Mouse (Mus musculus) G1E (cell line): ENCODE measurements around the gene Hoxa7. TPM values are rescaled to one million over a fixed set of nuclear protein-coding genes. Genes with fewer than 3 reads are reported as not detected.

Experiments
- ATAC-seq: 2 replicates; pipeline ENCODE4 v1.8.0; 2016; ENCODE audit warnings: mild to moderate bottlenecking; ENCODE audit not compliant: insufficient number of reproducible peaks, poor library complexity, low FRiP score, severe bottlenecking; ENCODE audit errors: extremely low read depth
- DNase-seq: peaks from one replicate; pipeline ENCODE4 v3.0.0; 2012; ENCODE audit warnings: low spot score
- H3K27me3 ChIP-seq: 2 replicates; pipeline ENCODE4 v1.6.1; 2012; ENCODE audit warnings: mild to moderate bottlenecking, low read length, inconsistent platforms; ENCODE audit not compliant: insufficient read depth
- H3K36me3 ChIP-seq: replicated peaks from 2 replicates; pipeline ENCODE3; 2012; ENCODE audit warnings: mild to moderate bottlenecking, inconsistent platforms
- H3K4me1 ChIP-seq: 2 replicates; pipeline ENCODE4 v1.6.1; 2012; ENCODE audit warnings: low read depth, low read length, inconsistent platforms, mixed read lengths; ENCODE audit not compliant: insufficient read depth
- H3K4me3 ChIP-seq: 2 replicates; pipeline ENCODE4 v1.5.1; 2012; ENCODE audit warnings: low read depth, mild to moderate bottlenecking, inconsistent platforms, low read length, moderate library complexity, mixed read lengths
- H3K9me3 ChIP-seq: replicated peaks from 2 replicates; pipeline ENCODE4 v1.6.1; 2012; ENCODE audit warnings: inconsistent platforms
- CTCF ChIP-seq: IDR thresholded peaks from 2 replicates; pipeline ENCODE4 v1.5.1; 2012; ENCODE audit warnings: low read depth, low read length, inconsistent platforms, mixed read lengths
- GATA1 ChIP-seq: IDR thresholded peaks from 2 replicates; pipeline ENCODE4 v1.6.1; 2012; ENCODE audit warnings: borderline replicate concordance, low read length, inconsistent platforms, mixed read lengths
- GATA2 ChIP-seq: IDR thresholded peaks from 2 replicates; pipeline ENCODE4 v1.6.1; 2012; ENCODE audit warnings: low read depth, low read length, inconsistent platforms, borderline replicate concordance
- POLR2AphosphoS5 ChIP-seq: IDR thresholded peaks from 2 replicates; pipeline ENCODE4 v1.6.1; 2012; ENCODE audit warnings: low read depth, low read length, inconsistent platforms; ENCODE audit not compliant: insufficient replicate concordance
- TAL1 ChIP-seq: conservative IDR thresholded peaks from 2 replicates; pipeline ENCODE4 v1.6.1; 2012; ENCODE audit warnings: low read depth, low read length, inconsistent platforms, mixed read lengths
- polyA plus RNA-seq: library from polyadenylated mRNA; stranded (reverse); fragments of >175 nt; gene quantifications from 2 replicates; pipeline ENCODE4 v1.2.3, GENCODE M21; 2012
- total RNA-seq, 2 experiments: library from RNA; stranded (forward) in 1 of 2; stranded (reverse) in 1 of 2; fragments of 200-1000 nt in 1 of 2; fragments of >200 nt in 1 of 2; fragmentation: Nextera tagmentation in 1 of 2; gene quantifications; 2 replicates each; pipeline ENCODE4 v1.2.3; 2014 to 2017

Hoxa7 gene
- total and polyA plus RNA-seq, 3 experiments, result 0.11 to 0.66 TPM; not detected in 1

DNA sequence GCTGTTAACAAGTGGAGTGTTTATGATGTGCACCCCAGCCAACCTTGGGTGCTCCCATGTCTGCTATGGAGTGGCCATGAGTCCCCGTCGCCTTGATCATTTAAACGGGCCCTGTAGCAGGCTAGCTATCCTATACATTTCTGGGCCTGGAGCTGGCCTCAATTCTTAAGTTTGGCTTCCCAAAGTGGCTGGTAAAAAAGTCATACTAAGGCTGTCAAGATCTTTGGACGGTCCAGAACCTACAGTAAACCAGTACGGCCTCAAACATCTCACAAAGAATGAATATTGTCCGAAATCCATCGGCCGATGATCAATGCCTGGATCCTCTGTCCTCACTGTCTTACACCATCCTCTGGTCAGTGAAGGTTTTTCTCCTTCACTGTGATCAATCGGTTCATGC is 13.6 kb upstream of the Hoxa7 start:
- H3K27me3 ChIP-seq, result peaks cover 49% of the 10 kb centered on the region

DNA sequence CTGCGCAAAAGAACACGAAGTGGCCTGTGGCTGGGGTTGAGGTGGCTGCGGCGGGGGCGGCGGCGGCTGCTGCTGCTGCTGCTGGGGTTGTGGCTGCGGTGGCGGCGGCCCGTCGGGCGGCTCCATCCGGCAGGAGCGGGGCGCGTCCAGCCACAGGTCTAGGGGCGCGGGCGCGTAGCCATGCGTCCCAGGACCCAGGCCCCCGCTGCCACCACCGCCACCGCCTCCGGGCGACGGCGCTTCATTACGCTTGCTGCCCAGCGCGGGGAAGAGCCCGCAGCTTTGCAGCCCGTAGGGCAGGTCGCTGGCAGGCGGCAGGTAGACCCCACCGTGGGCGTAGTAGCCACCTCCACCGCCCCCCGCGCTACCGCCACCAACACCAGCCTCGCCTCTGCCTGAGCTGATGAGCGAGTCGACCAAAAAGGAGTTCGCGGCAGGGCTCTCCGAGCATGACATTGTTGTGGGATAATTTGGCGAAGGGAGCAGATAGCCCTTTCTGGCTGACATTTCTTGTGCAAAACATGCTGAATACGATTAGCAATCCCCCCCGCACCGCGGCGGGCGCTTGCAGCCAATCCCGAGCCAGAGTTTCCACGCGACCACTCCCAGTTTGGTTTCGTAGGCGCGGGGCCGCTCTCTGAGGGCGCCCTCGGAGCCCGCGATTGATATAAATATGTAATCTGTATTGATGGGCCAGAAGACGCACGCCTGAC is 12.9 kb upstream of the Hoxa7 start:
- H3K27me3 ChIP-seq, result peaks cover 50% of the 10 kb centered on the region
- peaks cover 12% of the 10 kb centered on the region for H3K9me3 ChIP-seq
- no peak for ATAC-seq
- TF ChIP-seq POLR2AphosphoS5 (no peak), GATA1 (no peak), CTCF (no peak), TAL1 (no peak), GATA2 (no peak)
- no peaks in the 10 kb centered on the region for H3K4me1 ChIP-seq
- no peaks in the 10 kb centered on the region for H3K36me3 ChIP-seq
- no peak for DNase-seq
- H3K4me3 ChIP-seq, result no peak overlapping the region

More for the DNA sequence above, 13.6 kb upstream of the Hoxa7 start:
- TF ChIP-seq CTCF (no peak), POLR2AphosphoS5 (no peak), GATA2 (no peak), TAL1 (no peak), GATA1 (no peak)
- Histone ChIP-seq H3K4me1 (no peaks in the 10 kb centered on the region), H3K36me3 (no peaks in the 10 kb centered on the region), H3K4me3 (no peak overlapping the region), H3K9me3 (peaks cover 12% of the 10 kb centered on the region)
- DNase-seq (no peak), ATAC-seq (no peak)

DNA sequence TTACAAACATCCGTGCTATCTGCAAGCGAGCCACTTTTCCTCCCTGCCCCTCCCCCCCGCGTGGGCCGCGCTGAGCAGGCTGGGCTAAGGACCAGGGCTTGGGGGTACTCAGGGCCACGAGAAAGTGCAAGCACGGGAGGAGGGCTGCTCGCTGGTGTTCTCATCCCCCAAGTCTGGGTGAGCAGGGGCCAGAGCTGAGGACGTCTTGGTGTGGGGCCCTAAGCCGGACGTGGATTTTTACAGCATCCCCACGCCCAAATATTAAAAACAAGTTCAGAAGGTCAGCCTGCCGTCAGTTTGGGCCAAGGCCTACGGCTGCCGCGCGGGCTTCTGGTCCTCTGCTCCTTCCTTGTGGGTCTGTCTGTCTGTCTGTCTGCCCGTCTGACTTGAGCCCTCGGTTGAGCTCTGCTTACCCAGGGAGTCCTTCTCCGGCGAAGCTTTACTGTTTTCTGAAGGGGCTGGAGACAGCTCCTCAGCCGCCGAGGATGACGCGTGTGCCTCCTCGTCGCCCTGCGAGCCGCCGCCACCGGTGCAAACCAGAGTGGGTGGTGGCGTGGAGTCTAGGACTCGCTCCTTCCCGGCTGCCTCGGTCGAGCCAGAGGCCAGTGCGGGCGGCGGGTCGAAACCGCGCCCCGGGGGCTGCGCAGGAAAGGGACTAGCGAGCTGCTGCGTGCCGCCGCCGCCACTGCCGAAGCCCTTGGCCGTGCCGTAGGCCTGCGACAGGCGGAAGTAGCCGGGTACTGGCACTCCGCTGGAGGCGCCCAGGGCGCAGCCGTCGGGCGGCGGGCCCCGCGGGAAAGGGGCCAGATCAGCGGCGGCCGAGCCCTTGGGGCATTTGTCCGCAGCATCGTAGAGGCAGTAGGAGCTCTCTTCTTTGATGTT is 12.1 kb upstream of the Hoxa7 start:
- DNase-seq, result no peak
- ATAC-seq, result no peak
- Histone ChIP-seq H3K27me3 (peaks cover 55% of the 10 kb centered on the region), H3K4me1 (no peaks in the 10 kb centered on the region), H3K9me3 (peaks cover 12% of the 10 kb centered on the region), H3K36me3 (no peaks in the 10 kb centered on the region), H3K4me3 (no peak overlapping the region)
- TF ChIP-seq POLR2AphosphoS5 (no peak), CTCF (no peak), TAL1 (no peak), GATA2 (no peak), GATA1 (no peak)

DNA sequence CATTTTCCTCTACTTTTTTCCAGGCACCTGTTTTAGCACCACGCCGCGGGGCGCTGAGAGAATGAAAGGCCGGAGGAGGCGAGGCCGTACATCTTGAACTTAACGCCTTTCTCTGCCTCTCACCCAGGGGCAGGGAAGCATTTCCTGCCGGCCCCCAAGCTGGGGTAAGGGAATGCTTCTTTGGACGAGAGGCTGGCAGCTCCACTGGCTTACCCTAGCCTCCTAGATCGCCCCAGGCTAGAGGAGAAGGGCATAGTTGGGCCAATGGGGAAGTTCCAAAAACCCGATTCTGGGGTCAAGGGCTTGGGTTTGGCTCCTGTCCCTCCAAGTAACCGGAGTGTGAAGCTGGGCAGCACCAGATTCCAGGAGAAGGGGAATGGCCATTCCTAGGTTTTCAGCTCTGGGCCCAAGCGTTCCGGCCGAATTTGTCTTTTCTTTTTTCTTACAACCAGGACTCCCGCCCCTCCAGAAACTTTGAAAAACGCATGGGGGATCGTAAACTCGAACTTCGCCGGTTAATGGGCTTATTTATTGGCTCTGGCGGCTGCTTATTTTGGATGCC is 11.4 kb upstream of the Hoxa7 start:
- Histone ChIP-seq H3K27me3 (peaks cover 56% of the 10 kb centered on the region), H3K9me3 (peaks cover 12% of the 10 kb centered on the region), H3K4me3 (no peak overlapping the region), H3K4me1 (no peaks in the 10 kb centered on the region), H3K36me3 (no peaks in the 10 kb centered on the region)
- DNase-seq (no peak), ATAC-seq (no peak)
- TF ChIP-seq GATA2, result no peak
- no peak for TF ChIP-seq TAL1
- TF ChIP-seq CTCF, result no peak

DNA sequence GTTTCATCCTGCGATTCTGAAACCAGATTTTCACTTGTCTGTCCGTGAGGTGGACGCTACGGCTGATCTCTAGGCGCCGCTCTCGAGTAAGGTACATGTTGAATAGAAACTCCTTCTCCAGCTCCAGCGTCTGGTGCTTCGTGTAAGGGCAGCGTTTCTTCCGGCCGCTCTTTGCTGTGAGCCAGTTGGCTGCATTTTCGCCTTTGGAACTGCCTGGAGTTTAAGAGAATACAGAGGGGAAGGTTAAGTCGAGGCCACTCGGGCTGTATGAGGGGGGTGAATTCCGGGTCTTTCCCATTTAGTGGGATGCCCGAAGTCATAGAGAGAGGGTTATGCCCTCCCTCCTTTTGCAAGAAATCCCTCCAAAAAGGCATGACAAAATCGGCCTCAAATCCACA is 10.9 kb upstream of the Hoxa7 start:
- no peaks in the 10 kb centered on the region for H3K4me1 ChIP-seq
- H3K27me3 ChIP-seq, result peaks cover 54% of the 10 kb centered on the region
- DNase-seq (no peak), ATAC-seq (no peak)
- peaks cover 12% of the 10 kb centered on the region for H3K9me3 ChIP-seq
- no peaks in the 10 kb centered on the region for H3K36me3 ChIP-seq
- H3K4me3 ChIP-seq, result no peak overlapping the region
- TF ChIP-seq TAL1, result no peak
- TF ChIP-seq CTCF, result no peak
- TF ChIP-seq POLR2AphosphoS5, result no peak
- TF ChIP-seq GATA1, result no peak
- no peak for TF ChIP-seq GATA2
